Mouse (Mus musculus): ENCODE measurements around the gene Rnf187. TPM values are rescaled to one million over a fixed set of nuclear protein-coding genes. Genes with fewer than 3 reads are reported as not detected.
A peak's percentile ranks its signal among the peaks of the same experiment; 100 is the strongest.

The Rnf187 gene
- polyA plus RNA-seq, 1 experiment from 2014 or later, result 258 TPM

DNA sequence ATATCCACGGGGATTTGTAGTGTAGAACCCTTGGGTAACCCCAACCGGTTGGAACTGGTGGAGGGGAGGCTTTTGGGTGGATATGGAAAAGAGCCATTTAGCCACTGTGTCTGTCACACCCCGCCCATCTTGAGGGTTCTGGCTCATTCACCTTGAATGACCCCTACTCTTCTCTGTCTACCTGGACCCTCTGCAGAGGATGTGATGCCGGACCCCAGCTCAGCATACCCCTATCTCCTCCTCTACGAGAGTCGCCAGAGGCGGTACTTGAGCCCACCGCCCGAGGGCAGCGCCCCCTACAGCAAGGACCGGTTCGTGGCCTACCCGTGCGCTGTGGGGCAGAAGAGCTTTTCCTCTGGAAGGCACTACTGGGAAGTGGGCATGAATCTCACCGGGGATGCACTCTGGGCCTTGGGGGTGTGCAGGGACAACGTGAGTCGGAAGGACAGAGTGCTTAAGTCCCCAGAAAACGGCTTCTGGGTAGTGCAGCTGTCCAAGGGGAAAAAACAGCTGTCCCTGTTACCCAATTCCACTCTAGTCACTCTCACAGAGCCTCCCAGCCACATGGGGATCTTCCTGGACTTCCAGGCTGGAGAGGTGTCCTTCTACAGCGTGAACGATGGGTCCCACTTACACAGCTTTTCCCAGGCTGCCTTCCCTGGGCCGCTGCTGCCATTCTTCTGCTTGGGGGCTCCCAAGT is 32.3 kb upstream of the Rnf187 start:
- 87% methylated on average over 21 of the region's 21 CpGs for WGBS
- Histone ChIP-seq H3K36me3 (ENCODE audit: control insufficient read depth, insufficient read depth, low read length) (peaks cover 19% of the 10 kb centered on the region), H3K27ac (ENCODE audit: low read depth) (no peak overlapping the region), H3K4me3 (ENCODE audit: low read depth, low read length) (no peak overlapping the region), H3K4me1 (replicated peaks; ENCODE audit: control insufficient read depth, insufficient read depth, low read length) (no peaks in the 10 kb centered on the region; the same call in 1 of the 2 replicates), H3K9ac (ENCODE audit: low read length) (no peak overlapping the region), H3K9me3 (ENCODE audit: control insufficient read depth, low read length) (no peaks in the 10 kb centered on the region), H3K27me3 (replicated peaks; ENCODE audit: control insufficient read depth, insufficient read depth, low read length) (no peaks in the 10 kb centered on the region), H3K4me2 (ENCODE audit: low read length) (no peak overlapping the region)
- DNase-seq (ENCODE audit: low spot score), result no peak
- ATAC-seq (replicated peaks; ENCODE audit: low FRiP score, low TSS enrichment, low read depth), result no peak

DNA sequence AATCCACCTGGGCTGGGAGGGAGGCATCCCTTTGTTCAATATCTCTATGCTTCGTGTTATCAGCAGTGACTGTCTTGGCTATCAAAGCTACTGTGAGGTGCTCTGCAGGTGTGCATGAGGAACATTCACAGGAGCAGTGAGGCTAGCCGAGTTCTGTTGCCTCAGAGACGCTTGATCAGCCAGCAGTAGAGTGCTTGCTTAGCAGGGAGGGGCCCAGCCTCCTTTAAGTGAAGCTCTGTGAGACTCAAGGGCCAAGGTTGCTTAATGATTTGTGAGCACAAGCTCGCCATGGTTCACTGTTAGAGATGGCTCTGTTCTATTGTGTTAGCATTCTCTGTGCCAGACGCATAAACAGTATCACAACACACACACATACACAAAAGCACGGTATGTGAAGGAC is 30.9 kb upstream of the Rnf187 start:
- H3K4me3 ChIP-seq (ENCODE audit: low read depth, low read length), result no peak overlapping the region
- H3K4me2 ChIP-seq (ENCODE audit: low read length), result no peak overlapping the region
- DNase-seq (ENCODE audit: low spot score) (no peak), ATAC-seq (replicated peaks; ENCODE audit: low FRiP score, low TSS enrichment, low read depth) (peak; percentile 59; the same call in 1 of the 2 replicates)
- peaks cover 15% of the 10 kb centered on the region for H3K36me3 ChIP-seq (ENCODE audit: control insufficient read depth, insufficient read depth, low read length)
- no peak overlapping the region for H3K9ac ChIP-seq (ENCODE audit: low read length)
- no peak overlapping the region for H3K27ac ChIP-seq (ENCODE audit: low read depth)
- no peaks in the 10 kb centered on the region for H3K9me3 ChIP-seq (ENCODE audit: control insufficient read depth, low read length)
- 57% methylated on average over 6 of the region's 6 CpGs for WGBS
- H3K27me3 ChIP-seq (replicated peaks; ENCODE audit: control insufficient read depth, insufficient read depth, low read length), result no peaks in the 10 kb centered on the region
- H3K4me1 ChIP-seq (replicated peaks; ENCODE audit: control insufficient read depth, insufficient read depth, low read length), result no peaks in the 10 kb centered on the region; the same call in 1 of the 2 replicates

DNA sequence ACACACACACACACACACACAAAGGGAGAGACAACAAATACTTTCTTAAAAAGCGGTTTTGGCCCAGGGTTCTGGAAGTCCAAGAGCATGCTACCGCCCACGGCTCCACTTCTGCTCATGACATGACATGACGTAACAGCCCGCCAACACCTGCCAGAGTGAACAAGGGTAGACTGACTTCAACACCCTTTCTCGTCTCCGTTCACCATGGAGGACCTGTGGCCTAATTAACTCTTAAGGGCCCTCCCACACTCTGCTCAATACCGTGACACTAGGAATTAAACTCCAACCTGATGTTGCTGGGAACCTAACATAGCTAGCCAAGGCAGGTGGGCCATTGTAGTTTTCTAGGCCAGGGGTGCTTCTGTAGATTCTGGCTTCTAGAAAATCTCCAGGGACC is 30.3 kb upstream of the Rnf187 start:
- Histone ChIP-seq H3K27ac (ENCODE audit: low read depth) (peak overlapping the region; percentile 38; the same call in 1 of the 2 replicates), H3K9me3 (ENCODE audit: control insufficient read depth, low read length) (no peaks in the 10 kb centered on the region), H3K9ac (ENCODE audit: low read length) (no peak overlapping the region), H3K36me3 (ENCODE audit: control insufficient read depth, insufficient read depth, low read length) (peaks cover 15% of the 10 kb centered on the region), H3K4me1 (replicated peaks; ENCODE audit: control insufficient read depth, insufficient read depth, low read length) (no peaks in the 10 kb centered on the region; the same call in 1 of the 2 replicates), H3K27me3 (replicated peaks; ENCODE audit: control insufficient read depth, insufficient read depth, low read length) (no peaks in the 10 kb centered on the region), H3K4me3 (ENCODE audit: low read depth, low read length) (no peak overlapping the region), H3K4me2 (ENCODE audit: low read length) (no peak overlapping the region)
- no peak for ATAC-seq (replicated peaks; ENCODE audit: low FRiP score, low TSS enrichment, low read depth)
- DNase-seq (ENCODE audit: low spot score), result no peak
- 81% methylated on average over 8 of the region's 8 CpGs for WGBS

DNA sequence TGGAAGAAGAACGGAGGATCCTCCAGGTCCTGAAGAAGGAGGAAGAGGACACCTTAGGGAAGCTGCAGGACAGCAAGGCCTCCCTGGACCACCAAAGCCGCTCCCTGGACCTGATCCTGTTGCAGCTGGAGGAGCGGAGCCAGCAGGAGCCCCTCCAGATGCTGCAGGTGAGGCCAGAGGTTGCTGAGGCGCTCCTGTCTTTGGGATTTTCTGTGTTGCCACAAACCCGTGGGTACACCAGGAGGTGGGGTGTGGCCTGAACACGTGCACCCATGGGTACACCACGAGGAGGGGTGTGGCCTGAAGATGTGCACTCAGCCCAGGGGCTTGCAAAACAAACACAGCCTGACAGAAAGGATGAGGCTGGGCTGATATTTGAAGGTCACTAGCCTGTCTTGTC is 29.8 kb upstream of the Rnf187 start:
- no peak for DNase-seq (ENCODE audit: low spot score)
- Histone ChIP-seq H3K36me3 (ENCODE audit: control insufficient read depth, insufficient read depth, low read length) (peaks cover 15% of the 10 kb centered on the region), H3K4me3 (ENCODE audit: low read depth, low read length) (no peak overlapping the region), H3K9me3 (ENCODE audit: control insufficient read depth, low read length) (no peaks in the 10 kb centered on the region), H3K4me2 (ENCODE audit: low read length) (no peak overlapping the region), H3K27ac (ENCODE audit: low read depth) (no peak overlapping the region), H3K27me3 (replicated peaks; ENCODE audit: control insufficient read depth, insufficient read depth, low read length) (no peaks in the 10 kb centered on the region), H3K4me1 (replicated peaks; ENCODE audit: control insufficient read depth, insufficient read depth, low read length) (no peaks in the 10 kb centered on the region; the same call in 1 of the 2 replicates), H3K9ac (ENCODE audit: low read length) (no peak overlapping the region)
- ATAC-seq (replicated peaks; ENCODE audit: low FRiP score, low TSS enrichment, low read depth), result no peak
- WGBS, result 79% methylated on average over 7 of the region's 7 CpGs

DNA sequence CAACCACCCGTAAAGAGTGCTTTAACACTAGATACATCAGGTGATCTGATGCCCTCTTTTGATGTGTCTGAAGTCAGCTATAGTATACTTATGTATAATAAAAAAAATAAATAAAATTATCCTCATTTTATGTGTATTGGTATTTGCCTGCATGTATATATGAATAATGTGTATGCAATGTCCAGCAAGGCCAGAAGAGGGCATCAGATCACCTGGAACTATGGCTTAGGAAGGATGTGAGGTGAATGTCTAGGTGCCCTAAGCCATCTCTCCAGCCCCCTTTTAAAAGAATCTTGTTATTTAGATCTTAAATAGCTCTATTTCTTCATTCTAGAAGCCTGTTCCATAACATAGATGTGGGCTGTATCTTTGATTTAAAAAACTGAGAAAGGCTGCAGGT is 28.6 kb upstream of the Rnf187 start:
- Histone ChIP-seq H3K4me3 (ENCODE audit: low read depth, low read length) (no peak overlapping the region), H3K4me1 (replicated peaks; ENCODE audit: control insufficient read depth, insufficient read depth, low read length) (no peaks in the 10 kb centered on the region; the same call in 1 of the 2 replicates), H3K9ac (ENCODE audit: low read length) (no peak overlapping the region), H3K4me2 (ENCODE audit: low read length) (no peak overlapping the region), H3K27me3 (replicated peaks; ENCODE audit: control insufficient read depth, insufficient read depth, low read length) (peaks cover 5% of the 10 kb centered on the region), H3K9me3 (ENCODE audit: control insufficient read depth, low read length) (no peaks in the 10 kb centered on the region), H3K27ac (ENCODE audit: low read depth) (no peak overlapping the region), H3K36me3 (ENCODE audit: control insufficient read depth, insufficient read depth, low read length) (peaks cover 11% of the 10 kb centered on the region)
- no peak for ATAC-seq (replicated peaks; ENCODE audit: low FRiP score, low TSS enrichment, low read depth)
- no peak for DNase-seq (ENCODE audit: low spot score)
- WGBS, result 95% methylated on average over 1 of the region's 1 CpGs

DNA sequence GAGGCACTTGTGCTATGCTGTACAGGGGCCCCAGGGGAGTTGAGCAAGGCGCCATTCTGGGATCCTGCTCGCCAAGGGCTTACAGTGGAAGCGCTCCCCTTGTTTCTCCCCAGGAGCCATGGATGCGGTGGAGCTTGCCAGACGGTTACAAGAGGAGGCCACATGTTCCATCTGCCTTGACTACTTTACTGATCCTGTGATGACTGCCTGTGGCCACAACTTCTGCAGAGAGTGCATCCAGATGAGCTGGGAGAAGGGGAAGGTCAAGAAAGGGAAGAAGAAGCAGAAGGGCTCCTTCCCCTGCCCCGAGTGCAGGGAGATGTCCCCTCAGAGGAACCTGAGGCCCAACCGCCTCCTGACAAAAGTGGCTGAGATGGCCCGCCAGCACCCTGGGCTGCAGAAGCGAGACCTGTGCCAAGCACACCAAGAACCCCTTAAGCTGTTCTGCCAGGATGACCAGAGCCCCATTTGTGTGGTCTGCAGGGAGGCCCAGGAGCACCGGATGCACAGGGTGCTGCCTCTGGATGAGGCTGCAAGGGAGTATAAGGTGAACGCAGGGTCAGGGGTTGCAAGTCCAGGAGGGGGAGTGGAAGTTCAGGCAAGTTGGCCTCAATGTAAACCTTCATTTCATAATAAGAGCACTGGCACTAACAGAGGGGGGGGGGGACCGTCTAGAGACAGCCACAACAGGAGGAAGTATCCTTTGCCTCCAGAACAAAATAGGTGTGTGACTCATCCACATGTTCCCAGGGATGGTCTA is 26.5 kb upstream of the Rnf187 start:
- ATAC-seq (replicated peaks; ENCODE audit: low FRiP score, low TSS enrichment, low read depth) (no peak), DNase-seq (ENCODE audit: low spot score) (no peak)
- Histone ChIP-seq H3K9ac (ENCODE audit: low read length) (no peak overlapping the region), H3K4me1 (replicated peaks; ENCODE audit: control insufficient read depth, insufficient read depth, low read length) (no peaks in the 10 kb centered on the region; the same call in 1 of the 2 replicates), H3K4me2 (ENCODE audit: low read length) (no peak overlapping the region), H3K27ac (ENCODE audit: low read depth) (no peak overlapping the region), H3K27me3 (replicated peaks; ENCODE audit: control insufficient read depth, insufficient read depth, low read length) (peaks cover 10% of the 10 kb centered on the region), H3K36me3 (ENCODE audit: control insufficient read depth, insufficient read depth, low read length) (no peaks in the 10 kb centered on the region), H3K9me3 (ENCODE audit: control insufficient read depth, low read length) (peaks cover 6% of the 10 kb centered on the region; the same call in 1 of the 2 replicates), H3K4me3 (ENCODE audit: low read depth, low read length) (no peak overlapping the region)
- 40% methylated on average over 12 of the region's 12 CpGs for WGBS

GRCm38 (mm10) chr11:58964216-58964615 is 25.5 kb upstream of the Rnf187 start:
- no peak overlapping the region for H3K4me2 ChIP-seq (ENCODE audit: low read length)
- H3K27ac ChIP-seq (ENCODE audit: low read depth), result no peak overlapping the region
- 87% methylated on average over 7 of the region's 7 CpGs for WGBS
- H3K36me3 ChIP-seq (ENCODE audit: control insufficient read depth, insufficient read depth, low read length), result no peaks in the 10 kb centered on the region
- H3K9me3 ChIP-seq (ENCODE audit: control insufficient read depth, low read length), result peaks cover 6% of the 10 kb centered on the region; the same call in 1 of the 2 replicates
- no peak for ATAC-seq (replicated peaks; ENCODE audit: low FRiP score, low TSS enrichment, low read depth)
- H3K27me3 ChIP-seq (replicated peaks; ENCODE audit: control insufficient read depth, insufficient read depth, low read length), result peaks cover 10% of the 10 kb centered on the region
- peaks cover 4% of the 10 kb centered on the region for H3K4me1 ChIP-seq (replicated peaks; ENCODE audit: control insufficient read depth, insufficient read depth, low read length)
- no peak overlapping the region for H3K4me3 ChIP-seq (ENCODE audit: low read depth, low read length)
- H3K9ac ChIP-seq (ENCODE audit: low read length), result no peak overlapping the region
- peak; percentile 41 for DNase-seq (ENCODE audit: low spot score)

DNA sequence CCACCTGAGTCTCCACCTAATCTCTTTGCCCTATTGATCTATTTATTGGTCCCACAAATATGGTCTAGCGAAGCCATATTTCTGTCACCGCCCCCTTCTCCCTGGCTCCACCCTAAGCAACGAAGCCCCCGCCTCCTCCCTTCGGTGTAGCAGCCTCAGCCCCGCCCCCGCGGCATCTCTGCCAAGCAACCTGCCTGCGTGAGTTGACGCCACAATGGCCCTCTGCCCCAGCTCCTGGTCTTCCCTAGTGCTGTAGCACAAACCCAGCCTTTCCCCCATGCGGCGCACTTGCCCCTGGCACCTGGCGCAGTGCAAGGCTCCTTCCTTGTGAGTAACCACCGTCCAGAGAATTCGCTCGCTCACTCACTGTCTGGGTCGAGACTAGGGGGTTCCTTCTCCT is 24.8 kb upstream of the Rnf187 start:
- Histone ChIP-seq H3K27me3 (replicated peaks; ENCODE audit: control insufficient read depth, insufficient read depth, low read length) (peaks cover 10% of the 10 kb centered on the region), H3K4me1 (replicated peaks; ENCODE audit: control insufficient read depth, insufficient read depth, low read length) (peaks cover 4% of the 10 kb centered on the region), H3K4me3 (ENCODE audit: low read depth, low read length) (no peak overlapping the region), H3K27ac (ENCODE audit: low read depth) (no peak overlapping the region), H3K36me3 (ENCODE audit: control insufficient read depth, insufficient read depth, low read length) (no peaks in the 10 kb centered on the region), H3K9ac (ENCODE audit: low read length) (no peak overlapping the region), H3K9me3 (ENCODE audit: control insufficient read depth, low read length) (peaks cover 6% of the 10 kb centered on the region; the same call in 1 of the 2 replicates), H3K4me2 (ENCODE audit: low read length) (no peak overlapping the region)
- WGBS, result 37% methylated on average over 17 of the region's 17 CpGs
- ATAC-seq (replicated peaks; ENCODE audit: low FRiP score, low TSS enrichment, low read depth) (no peak), DNase-seq (ENCODE audit: low spot score) (peak; percentile 53)

Data from intestine, embryonic 14.5 days (tissue).